Mouse (Mus musculus) cerebellum, adult 11 months (tissue): Measurements from ENCODE around the gene Riok2.

Experiments used
- DNase-seq: peaks from one replicate; pipeline ENCODE4 v3.0.0; 2022

Gene Riok2

DNA sequence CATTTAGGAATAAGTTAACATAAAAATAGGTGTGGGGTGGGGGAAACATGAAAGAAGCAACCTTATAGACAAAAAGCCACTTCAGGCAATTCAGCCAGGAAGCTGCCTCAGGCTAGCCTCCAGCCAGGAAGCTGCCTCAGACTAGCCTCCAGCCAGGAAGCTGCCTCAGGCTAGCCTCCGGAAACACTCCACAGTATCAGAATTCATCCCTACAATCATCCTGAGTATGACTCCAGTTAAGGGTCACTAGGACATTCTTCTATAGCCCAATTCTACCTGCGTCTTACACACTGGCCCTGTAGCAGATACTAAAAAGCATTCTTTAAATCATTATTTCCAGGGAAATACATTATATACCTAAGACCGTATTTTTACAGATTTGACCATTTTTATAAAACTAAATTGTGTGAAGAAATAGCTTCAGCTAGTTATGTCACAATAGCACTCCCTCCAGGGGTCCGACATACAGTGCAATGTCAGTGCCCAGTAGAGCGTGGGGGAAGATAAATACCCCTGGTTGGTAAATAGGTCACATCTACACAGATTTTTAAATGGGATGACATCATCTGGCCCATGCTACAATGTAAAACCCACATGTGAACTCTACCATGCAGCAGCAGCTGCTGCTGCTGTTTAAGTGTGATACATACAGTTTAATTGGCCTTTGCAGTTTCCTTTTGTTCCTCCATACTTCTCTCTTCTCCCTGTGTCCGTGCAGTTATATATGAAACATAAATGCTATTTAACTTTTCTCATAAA, 34.8 kb downstream of the Riok2 start:
- DNase-seq = no peak

DNA sequence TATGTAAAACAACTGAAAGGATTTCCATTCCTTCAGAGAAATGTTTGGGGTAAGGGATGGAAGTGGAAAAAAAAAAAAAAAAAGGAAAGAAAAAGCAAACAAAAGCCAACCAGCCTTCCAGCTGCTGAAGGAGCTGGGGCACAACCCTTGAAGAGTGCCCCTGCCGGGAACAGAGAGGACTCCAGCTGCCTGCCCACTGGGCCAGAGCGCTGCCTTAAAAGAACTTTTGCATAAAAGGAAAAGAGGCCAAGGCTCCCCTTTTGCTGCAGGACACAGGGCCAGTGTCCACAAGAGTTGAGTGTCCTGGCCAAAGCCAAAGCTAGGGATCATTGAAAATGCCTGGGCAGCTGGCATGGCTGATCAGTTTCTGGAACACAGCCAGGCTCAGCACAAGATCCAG, 35.5 kb downstream of the Riok2 start:
- no peak for DNase-seq

DNA sequence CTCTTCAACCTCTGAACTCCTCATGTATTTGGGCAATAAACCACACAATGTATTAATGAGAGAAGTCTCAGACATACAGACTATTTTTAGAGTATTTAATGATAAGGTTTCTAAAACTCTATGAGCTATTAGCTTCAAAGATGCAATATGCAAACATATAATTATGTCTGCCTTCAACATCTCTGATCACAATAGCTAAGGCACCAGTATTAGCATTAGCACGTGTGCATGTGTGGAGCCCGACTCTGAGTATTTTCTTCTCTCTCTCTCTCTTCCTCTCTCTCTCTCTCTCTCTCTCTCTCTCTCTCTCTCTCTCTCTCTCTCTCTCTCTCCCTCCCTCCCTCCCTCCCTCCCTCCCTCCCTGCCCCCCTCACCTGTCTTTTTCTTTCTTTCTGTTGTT, 37.3 kb downstream of the Riok2 start:
- DNase-seq = no peak

DNA sequence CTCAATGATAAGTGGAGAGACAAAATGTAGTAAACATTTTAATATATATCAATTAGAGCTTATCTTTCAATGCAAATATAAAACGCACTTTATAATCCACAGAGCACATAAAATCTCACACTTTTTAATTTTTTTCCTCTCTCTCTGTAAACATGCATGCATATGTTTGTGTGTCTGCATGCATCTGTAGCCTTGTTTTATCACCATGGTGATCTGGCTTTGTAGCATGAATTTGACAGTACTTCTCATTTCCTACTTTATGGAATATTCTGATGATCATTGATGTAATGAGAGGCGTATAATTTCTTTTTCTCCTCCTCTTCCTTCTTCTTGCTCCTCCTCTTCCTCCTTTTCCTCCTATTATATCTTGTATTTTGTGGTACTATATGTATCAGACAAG, 38.1 kb downstream of the Riok2 start:
- no peak for DNase-seq

DNA sequence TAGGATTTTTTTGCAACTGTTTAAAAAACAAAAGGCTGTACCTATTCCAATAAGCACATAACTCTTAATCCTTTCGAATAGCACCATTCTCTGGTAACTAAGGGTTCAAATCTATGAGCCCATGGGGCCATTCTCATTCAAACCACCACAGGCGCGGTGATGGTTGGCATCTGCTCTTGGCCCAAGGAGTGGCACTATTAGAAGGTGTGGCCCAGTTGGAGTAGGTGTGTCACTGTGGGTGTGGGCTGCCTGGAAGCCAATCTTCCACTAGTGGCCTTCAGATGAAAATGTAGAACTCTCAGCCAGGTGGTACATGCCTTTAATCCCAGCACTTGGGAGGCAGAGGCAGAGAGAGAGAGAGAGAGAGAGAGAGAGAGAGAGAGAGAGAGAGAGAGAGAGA, 40.1 kb downstream of the Riok2 start:
- DNase-seq = no peak

DNA sequence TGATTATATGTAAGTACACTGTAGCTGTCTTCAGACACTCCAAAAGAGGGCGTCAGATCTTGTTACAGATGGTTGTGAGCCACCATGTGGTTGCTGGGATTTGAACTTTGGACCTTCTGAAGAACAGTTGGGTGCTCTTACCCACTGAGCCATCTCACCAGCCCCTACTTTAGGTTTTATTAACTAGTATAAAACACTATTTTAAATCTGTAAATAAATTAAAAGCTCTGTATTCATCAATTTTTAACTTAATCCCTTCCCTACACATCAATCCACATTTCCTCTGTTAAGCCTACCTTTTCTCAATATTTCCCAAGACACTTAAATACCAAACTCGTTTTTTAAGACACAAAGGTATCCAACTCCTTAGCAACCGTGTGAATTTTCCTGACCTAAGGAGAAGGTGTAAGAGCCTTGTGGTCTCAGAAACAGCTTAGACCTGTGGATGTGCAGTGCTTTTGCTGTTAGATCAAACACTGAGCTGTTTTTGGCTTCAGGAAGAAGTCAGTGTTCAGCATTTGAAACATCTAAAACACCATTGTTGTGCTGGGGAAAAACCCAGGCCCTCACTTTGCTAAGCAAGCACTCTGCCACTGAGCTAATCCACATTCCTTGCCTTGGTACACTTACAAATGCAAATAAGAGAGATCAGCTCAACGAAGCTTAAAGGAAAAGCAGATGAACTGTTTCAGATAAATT, 50.6 kb downstream of the Riok2 start:
- DNase-seq = no peak

DNA sequence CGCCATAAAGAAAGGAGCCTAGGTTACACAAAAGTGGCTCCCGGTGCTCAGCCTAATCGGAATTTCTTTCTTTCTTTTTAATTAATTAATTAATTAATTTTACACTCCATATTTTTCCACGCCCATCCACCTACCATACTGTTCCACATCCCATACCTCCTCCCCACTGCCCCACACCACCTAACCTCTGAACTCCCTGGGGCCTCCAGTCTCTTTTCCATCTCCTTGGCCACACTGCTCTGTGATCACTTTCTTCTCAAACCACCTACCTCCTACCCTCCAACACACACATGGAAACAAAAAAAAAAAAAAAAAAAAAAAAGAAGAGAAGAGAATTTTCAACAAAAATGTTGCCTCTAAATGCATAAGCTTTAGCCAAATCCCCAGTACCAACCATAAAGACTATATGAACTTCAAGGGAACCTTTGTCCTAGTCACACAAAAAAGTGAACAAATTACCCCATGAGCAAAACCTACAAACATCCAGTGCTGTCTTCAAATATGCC, 51.3 kb downstream of the Riok2 start:
- no peak for DNase-seq

DNA sequence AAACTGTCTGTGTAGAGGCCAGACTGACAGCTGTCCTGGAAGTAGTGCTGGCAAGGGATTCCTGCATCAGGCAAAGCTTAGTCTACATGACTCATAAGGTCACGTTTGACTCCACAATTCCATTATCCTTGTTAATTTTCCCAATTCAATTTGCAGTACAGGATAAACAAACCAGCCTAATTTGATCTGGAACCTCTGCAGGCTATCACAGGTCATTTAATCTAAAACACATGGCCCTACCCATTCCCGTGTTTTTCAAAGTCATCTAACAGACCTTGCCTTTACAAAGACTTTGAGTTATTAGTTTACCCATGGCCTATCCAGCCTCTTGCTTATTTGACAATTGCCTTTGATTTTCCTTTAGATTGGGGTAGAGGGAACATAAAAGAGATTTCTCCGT, 51.8 kb downstream of the Riok2 start:
- DNase-seq = no peak

DNA sequence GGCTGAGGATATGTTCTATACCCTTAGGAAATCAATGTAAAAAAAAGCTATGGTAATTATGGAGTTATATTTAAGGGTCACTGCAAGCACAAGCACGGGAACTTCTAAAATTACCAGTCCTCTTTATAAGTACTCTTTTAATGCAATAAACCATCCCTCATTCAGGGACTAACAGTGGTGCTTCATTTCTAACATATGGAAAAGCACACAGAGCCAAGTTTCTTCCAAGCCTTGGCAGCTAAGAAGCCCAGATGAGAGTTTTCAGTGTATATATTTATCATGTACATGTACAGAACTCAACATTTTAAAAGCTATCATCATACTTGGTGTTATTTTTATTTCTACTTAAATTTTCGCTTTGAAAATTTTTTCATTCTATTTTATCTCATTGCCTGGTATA, 54.8 kb downstream of the Riok2 start:
- no peak for DNase-seq

DNA sequence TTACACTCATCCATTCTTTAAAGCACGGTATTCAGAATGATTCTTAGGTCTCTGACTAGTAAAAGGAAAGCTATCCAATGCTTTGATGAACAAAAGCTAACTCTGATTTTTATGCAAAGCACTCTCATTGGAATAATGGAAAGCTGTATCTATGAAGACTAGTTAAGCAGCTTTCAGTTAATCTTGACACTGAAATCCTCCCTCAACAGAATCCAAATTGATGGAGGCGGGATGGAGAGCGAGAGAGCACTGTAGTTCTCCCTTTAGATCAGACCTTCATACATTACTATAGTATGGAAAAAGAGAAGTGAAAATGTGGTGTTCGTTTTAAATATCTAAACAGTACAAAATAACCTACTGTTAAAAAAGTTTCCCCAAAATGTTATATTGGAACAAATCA, 59.6 kb downstream of the Riok2 start:
- DNase-seq = no peak

DNA sequence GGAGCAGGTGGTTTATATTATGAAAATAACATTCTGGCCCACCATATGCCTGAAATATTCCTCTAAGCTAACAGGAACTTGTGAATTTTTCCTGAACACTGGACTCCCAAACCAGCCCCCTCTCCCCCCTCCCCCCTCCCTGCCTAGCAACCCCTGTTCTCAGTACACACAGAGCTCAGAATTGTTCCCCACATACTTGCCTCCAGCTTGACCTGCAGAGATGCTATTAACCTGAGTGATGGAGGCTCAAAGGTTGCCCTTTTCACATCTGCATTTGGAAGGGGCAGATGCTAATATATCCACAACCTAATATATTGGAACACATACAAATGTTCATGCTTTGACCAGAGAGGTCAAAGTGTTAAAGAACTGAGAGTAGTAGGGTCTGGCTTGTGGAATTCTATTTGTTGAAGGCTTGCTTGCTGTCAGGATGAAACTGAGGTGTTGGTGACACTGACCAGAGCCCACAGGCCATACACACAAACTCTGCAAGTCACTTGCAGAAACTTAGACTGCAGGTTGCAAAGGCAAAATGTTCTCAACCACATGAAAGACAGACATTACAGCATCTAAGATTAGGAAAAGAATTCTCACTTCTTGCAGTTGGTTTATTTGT, 64.6 kb downstream of the Riok2 start:
- DNase-seq = no peak

DNA sequence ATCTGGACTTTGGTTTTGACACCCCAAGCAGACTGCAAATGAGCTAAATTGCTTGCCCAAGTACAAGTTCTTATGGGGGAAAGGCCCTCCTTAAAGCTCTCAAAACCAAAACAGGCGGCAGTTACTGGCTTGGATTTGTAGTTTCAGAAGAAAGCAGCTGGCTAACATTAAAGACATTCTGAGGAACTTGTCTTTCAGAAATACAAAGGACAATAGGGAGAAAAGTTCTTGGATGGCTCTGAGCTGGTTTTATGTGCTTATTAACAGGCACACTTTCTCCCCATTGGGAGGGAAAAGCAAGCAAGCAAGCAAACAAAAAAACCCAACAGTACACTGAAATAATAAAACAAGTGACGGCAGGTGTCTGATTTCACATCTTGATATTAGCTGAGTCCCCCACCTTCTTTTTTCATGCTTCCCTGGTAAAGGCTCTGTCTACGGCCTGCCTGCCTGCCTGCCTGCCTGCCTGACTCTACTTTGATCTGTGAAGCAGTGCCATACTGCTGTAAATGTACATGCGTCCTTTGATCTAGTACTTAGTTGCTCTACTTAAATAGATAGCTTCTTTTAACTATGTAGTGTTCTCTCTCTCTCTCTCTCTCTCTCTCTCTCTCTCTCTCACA, 67.9 kb downstream of the Riok2 start:
- no peak for DNase-seq

DNA sequence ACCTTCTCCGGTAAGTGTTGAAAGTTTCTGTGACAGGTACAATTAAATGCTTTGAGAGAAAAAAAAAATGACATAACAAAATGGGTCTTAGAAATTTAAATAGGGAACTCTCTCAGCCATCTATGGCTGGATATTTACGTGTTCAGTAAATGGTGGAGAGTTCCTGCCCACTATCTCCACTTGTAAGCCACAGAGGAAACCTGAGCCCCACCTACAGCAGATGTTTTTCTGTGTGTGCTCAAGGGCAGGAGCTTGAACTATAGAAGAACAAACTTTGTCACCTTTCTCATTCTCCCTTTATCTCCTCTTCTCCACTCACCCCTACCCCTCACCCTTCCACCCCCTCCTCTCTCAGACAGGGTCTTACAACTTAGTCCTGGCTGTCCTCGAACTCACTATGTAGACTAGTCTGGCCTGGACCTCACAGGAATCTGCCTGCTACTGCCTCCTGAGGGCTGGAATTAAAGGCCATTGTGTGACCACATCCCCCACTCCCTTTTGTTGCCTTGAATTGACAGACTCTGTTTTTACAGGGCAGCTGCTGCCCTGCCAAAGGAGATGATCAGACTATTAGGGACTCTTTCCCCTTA, 70.3 kb downstream of the Riok2 start:
- no peak for DNase-seq
